Mouse (Mus musculus) kidney, embryonic 15.5 days (tissue): ENCODE data around the gene Hrk. TPM values are rescaled to one million over a fixed set of nuclear protein-coding genes. Genes with fewer than 3 reads are reported as not detected.

Experiments used
- ATAC-seq: fragments of 200-750 bp; cut with Nextera tagmentation; replicated peaks from 2 replicates; pipeline ENCODE4 v1.8.0; 2017; ENCODE audit warnings: moderate TSS enrichment; ENCODE audit not compliant: low FRiP score
- H3K27ac ChIP-seq: fragments of 300-500 bp; sonication (generic); 2 replicates; pipeline ENCODE4 v1.5.1; 2015; ENCODE audit warnings: mild to moderate bottlenecking, inconsistent platforms
- H3K27me3 ChIP-seq: fragments of 300-500 bp; sonication (generic); 2 replicates; pipeline ENCODE4 v1.6.1; 2015; ENCODE audit warnings: inconsistent platforms
- H3K36me3 ChIP-seq: fragments of 300-500 bp; sonication (generic); 2 replicates; pipeline ENCODE4 v1.6.1; 2015; ENCODE audit warnings: inconsistent platforms
- H3K4me1 ChIP-seq: fragments of 300-500 bp; sonication (generic); 2 replicates; pipeline ENCODE4 v1.6.1; 2015; ENCODE audit warnings: inconsistent platforms
- H3K4me2 ChIP-seq: fragments of 300-500 bp; sonication (generic); 2 replicates; pipeline ENCODE4 v1.6.1; 2015; ENCODE audit warnings: moderate library complexity, mild to moderate bottlenecking, inconsistent platforms
- H3K4me3 ChIP-seq: fragments of 300-500 bp; sonication (generic); replicated peaks from 2 replicates; pipeline ENCODE4 v1.5.1; 2015; ENCODE audit warnings: mild to moderate bottlenecking, inconsistent platforms
- H3K9ac ChIP-seq: fragments of 300-500 bp; sonication (generic); 2 replicates; pipeline ENCODE4 v1.6.1; 2015; ENCODE audit warnings: mild to moderate bottlenecking, inconsistent platforms
- H3K9me3 ChIP-seq: fragments of 300-500 bp; sonication (generic); replicated peaks from 2 replicates; pipeline ENCODE4 v1.6.1; 2016; ENCODE audit warnings: inconsistent platforms
- WGBS: fragments of 180-500 bp; shearing (Covaris S2); methylation state at CpG from one replicate; pipeline ENCODE4 v1.1.7; 2015; ENCODE audit warnings: mixed read lengths; 5-methylcytosine and 5-hydroxymethylcytosine counted together
- polyA plus RNA-seq: library from polyadenylated mRNA; unstranded; fragments of >200 nt; fragmentation: Nextera tagmentation; extraction: Ambion mirVana; gene quantifications from 2 replicates; pipeline ENCODE4 v1.2.1, GENCODE M21; 2015

Gene Hrk
- polyA plus RNA-seq, 1 experiment from 2014 or later = 0.12 TPM

GRCm38 (mm10) chr5:118236891-118237290, 72.4 kb downstream of the Hrk start:
- Histone ChIP-seq H3K27ac (no peak overlapping the region), H3K4me2 (no peak overlapping the region), H3K36me3 (peaks cover 15% of the 10 kb centered on the region; the same call in 1 of the 2 replicates), H3K4me3 (no peak overlapping the region), H3K9me3 (no peaks in the 10 kb centered on the region), H3K9ac (no peak overlapping the region), H3K27me3 (no peaks in the 10 kb centered on the region), H3K4me1 (no peaks in the 10 kb centered on the region)
- ATAC-seq = no peak
- 82% methylated on average over 12 of the region's 12 CpGs for WGBS

Other genes with a start within 250 kb of the Hrk start
- 75.7 and 78.9 TPM in 2 replicates for gene Fbxo21, start 187.9 kb upstream of the Hrk start, polyA plus RNA-seq
- 17.1 and 18.6 TPM in 2 replicates for gene Tesc, start 136.9 kb upstream of the Hrk start, polyA plus RNA-seq
- gene Fbxw8, start 9.2 kb upstream of the Hrk start, polyA plus RNA-seq = 25.7 and 28.9 TPM in 2 replicates
- gene Rnft2, start 80.5 kb downstream of the Hrk start, polyA plus RNA-seq = 3.1 and 3.5 TPM in 2 replicates
- gene 2410131K14Rik, start 80.6 kb downstream of the Hrk start, polyA plus RNA-seq = 9.0 and 9.2 TPM in 2 replicates